ENCODE assay signal across 21 mouse cellular contexts in the genomic region with DNA sequence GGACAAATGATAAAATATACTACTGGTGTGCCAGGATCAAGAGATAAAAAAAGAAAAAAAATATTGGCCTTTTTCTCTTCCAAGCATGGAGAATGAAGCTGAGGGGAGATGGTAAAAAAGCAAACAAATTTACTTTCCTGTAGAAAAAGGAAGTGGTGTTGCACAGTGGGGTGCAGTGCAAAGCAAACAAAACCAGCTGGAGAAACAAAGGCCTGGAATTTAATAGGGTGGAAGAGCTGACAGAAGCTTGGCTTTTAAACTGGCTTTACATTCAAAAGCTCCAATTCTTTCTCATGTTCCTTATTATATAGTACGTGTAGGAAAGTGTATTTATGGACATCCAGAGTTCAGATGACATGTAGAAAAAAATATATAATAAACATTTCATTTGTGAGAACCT.
DNase-seq lines count a peak whose midpoint lies in the region; ATAC-seq and TF ChIP-seq lines count a peak whose summit lies in the region.
"Had no signal": no experiment of that assay in that cellular context is flagged by ENCODE, and none has a peak within 500 bp of the region (broad histone marks: within the 10 kb centered on the region; RNA-seq: fewer than 3 reads in every experiment).

No protein-coding gene starts in this region.

- no peaks in the 10 kb centered on the region for H3K36me3 ChIP-seq in forebrain, postnatal 0 days (ENCODE audit: insufficient read depth)
- no peaks in the 10 kb centered on the region for H3K36me3 ChIP-seq in forebrain, embryonic 15.5 days
- H3K36me3 ChIP-seq in midbrain, embryonic 14.5 days (ENCODE audit: control insufficient read depth, insufficient read depth, low read length) = no peaks in the 10 kb centered on the region
- no peaks in the 10 kb centered on the region for H3K36me3 ChIP-seq in midbrain, embryonic 16.5 days (ENCODE audit: control insufficient read depth, insufficient read depth, low read length)
- H3K36me3 ChIP-seq in liver, postnatal 0 days (replicated peaks; ENCODE audit: insufficient read depth, low read length) = no peaks in the 10 kb centered on the region
- H3K36me3 ChIP-seq: embryonic facial prominence, embryonic 13.5 days; hindbrain, embryonic 12.5 days; midbrain, embryonic 15.5 days had no signal

- no peaks in the 10 kb centered on the region for H3K9me3 ChIP-seq in forebrain, postnatal 0 days (ENCODE audit: low read length)
- H3K9me3 ChIP-seq in forebrain, embryonic 15.5 days = no peaks in the 10 kb centered on the region
- no peaks in the 10 kb centered on the region for H3K9me3 ChIP-seq in midbrain, embryonic 14.5 days (ENCODE audit: control insufficient read depth, low read length)
- H3K9me3 ChIP-seq in midbrain, embryonic 16.5 days (replicated peaks; ENCODE audit: control insufficient read depth, low read length, poor library complexity, severe bottlenecking) = no peaks in the 10 kb centered on the region
- no peaks in the 10 kb centered on the region for H3K9me3 ChIP-seq in liver, postnatal 0 days (ENCODE audit: low read length)
- H3K9me3 ChIP-seq: embryonic facial prominence, embryonic 13.5 days; hindbrain, embryonic 12.5 days; midbrain, embryonic 15.5 days had no signal

- 0% methylated on average over 1 of the region's 1 CpGs for WGBS in forebrain, postnatal 0 days
- WGBS in forebrain, embryonic 15.5 days = 2% methylated on average over 1 of the region's 1 CpGs
- WGBS in midbrain, embryonic 14.5 days = 10% methylated on average over 1 of the region's 1 CpGs
- 13% methylated on average over 1 of the region's 1 CpGs for WGBS in midbrain, embryonic 16.5 days
- WGBS in liver, postnatal 0 days (ENCODE audit: insufficient replicate concordance) = 23% methylated on average over 1 of the region's 1 CpGs

- no peak overlapping the region for H3K9ac ChIP-seq in forebrain, postnatal 0 days
- no peak overlapping the region for H3K9ac ChIP-seq in forebrain, embryonic 15.5 days (replicated peaks)
- no peak overlapping the region for H3K9ac ChIP-seq in midbrain, embryonic 14.5 days (replicated peaks; ENCODE audit: low read length)
- no peak overlapping the region for H3K9ac ChIP-seq in midbrain, embryonic 16.5 days (ENCODE audit: low read depth, low read length)
- no peak overlapping the region for H3K9ac ChIP-seq in liver, postnatal 0 days (replicated peaks)
- H3K9ac ChIP-seq: embryonic facial prominence, embryonic 13.5 days; hindbrain, embryonic 12.5 days; liver, embryonic 14.5 days; midbrain, embryonic 15.5 days had no signal

- DNase-seq in forebrain, postnatal 0 days = no peak
- DNase-seq in midbrain, embryonic 14.5 days = peak; percentile 5
- peak; percentile 38 for DNase-seq in R1 (ENCODE audit: low read depth, low spot score)
- DNase-seq in embryo, embryonic 9.5 days (ENCODE audit: extremely low spot score) = peak; percentile 41
- no peak for DNase-seq in liver, postnatal 0 days
- DNase-seq in frontal cortex, postnatal 25 days (ENCODE audit: low spot score in 2 of 2) = no peak
- DNase-seq: adrenal gland, adult 2 months; B cell, adult 2 months; cerebellum, postnatal 10 days; gastrocnemius, postnatal 36 days; kidney, adult 9 months; layer of hippocampus, postnatal 36 days; right cerebral cortex, postnatal 25 days; thymus, postnatal 36 days had no signal

- no peak overlapping the region for H3K27ac ChIP-seq in forebrain, postnatal 0 days (ENCODE audit: low read depth, low read length)
- H3K27ac ChIP-seq in forebrain, embryonic 15.5 days (replicated peaks) = no peak overlapping the region
- H3K27ac ChIP-seq in midbrain, embryonic 14.5 days (replicated peaks; ENCODE audit: low read depth, low read length) = no peak overlapping the region
- no peak overlapping the region for H3K27ac ChIP-seq in midbrain, embryonic 16.5 days (ENCODE audit: low read length)
- H3K27ac ChIP-seq in liver, postnatal 0 days (ENCODE audit: low read depth) = no peak overlapping the region
- H3K27ac ChIP-seq: embryonic facial prominence, embryonic 13.5 days; hindbrain, embryonic 12.5 days; liver, embryonic 14.5 days; midbrain, embryonic 15.5 days had no signal

- H3K4me2 ChIP-seq in forebrain, postnatal 0 days (ENCODE audit: low read depth) = no peak overlapping the region
- H3K4me2 ChIP-seq in forebrain, embryonic 15.5 days (replicated peaks) = no peak overlapping the region
- no peak overlapping the region for H3K4me2 ChIP-seq in midbrain, embryonic 14.5 days (ENCODE audit: low read length)
- H3K4me2 ChIP-seq in midbrain, embryonic 16.5 days (ENCODE audit: low read length) = no peak overlapping the region
- no peak overlapping the region for H3K4me2 ChIP-seq in liver, postnatal 0 days (ENCODE audit: low read depth, low read length)
- H3K4me2 ChIP-seq: embryonic facial prominence, embryonic 13.5 days; hindbrain, embryonic 12.5 days; midbrain, embryonic 15.5 days had no signal

- no peak for TF ChIP-seq EP300 in liver, postnatal 0 days (IDR thresholded peaks at IDR 0.05; ENCODE audit: low read depth)

- no peaks in the 10 kb centered on the region for H3K27me3 ChIP-seq in forebrain, postnatal 0 days (ENCODE audit: insufficient read depth, low read length)
- no peaks in the 10 kb centered on the region for H3K27me3 ChIP-seq in forebrain, embryonic 15.5 days
- H3K27me3 ChIP-seq in midbrain, embryonic 14.5 days (ENCODE audit: control insufficient read depth, insufficient read depth, low read length) = no peaks in the 10 kb centered on the region
- no peaks in the 10 kb centered on the region for H3K27me3 ChIP-seq in midbrain, embryonic 16.5 days (ENCODE audit: control insufficient read depth, insufficient read depth, low read depth, low read length)
- H3K27me3 ChIP-seq in liver, postnatal 0 days (ENCODE audit: insufficient read depth, low read length) = no peaks in the 10 kb centered on the region
- H3K27me3 ChIP-seq: embryonic facial prominence, embryonic 13.5 days; hindbrain, embryonic 12.5 days; midbrain, embryonic 15.5 days had no signal

- ATAC-seq in forebrain, postnatal 0 days = peak; percentile 42; the same call in 1 of the 2 replicates
- ATAC-seq in forebrain, embryonic 15.5 days (replicated peaks) = no peak
- no peak for ATAC-seq in midbrain, embryonic 14.5 days (ENCODE audit: low FRiP score, low TSS enrichment)
- ATAC-seq in midbrain, embryonic 16.5 days = no peak
- ATAC-seq in liver, postnatal 0 days = no peak
- ATAC-seq: lung, postnatal 0 days; midbrain, embryonic 15.5 days had no signal

- no peak for TF ChIP-seq CTCF in forebrain, postnatal 0 days (IDR thresholded peaks at IDR 0.05; ENCODE audit: low read depth)
- TF ChIP-seq CTCF in liver, postnatal 0 days (IDR thresholded peaks at IDR 0.05; ENCODE audit: low read depth) = no peak

- no peak overlapping the region for H3K4me3 ChIP-seq in forebrain, postnatal 0 days (ENCODE audit: low read depth, low read length)
- H3K4me3 ChIP-seq in forebrain, embryonic 15.5 days = no peak overlapping the region
- no peak overlapping the region for H3K4me3 ChIP-seq in midbrain, embryonic 14.5 days (replicated peaks; ENCODE audit: low read depth, low read length)
- no peak overlapping the region for H3K4me3 ChIP-seq in midbrain, embryonic 16.5 days (ENCODE audit: low read depth, low read length)
- H3K4me3 ChIP-seq in liver, postnatal 0 days (ENCODE audit: low read depth, low read length) = no peak overlapping the region
- H3K4me3 ChIP-seq: embryonic facial prominence, embryonic 13.5 days; hindbrain, embryonic 12.5 days; midbrain, embryonic 15.5 days had no signal

- no peaks in the 10 kb centered on the region for H3K4me1 ChIP-seq in forebrain, postnatal 0 days (ENCODE audit: insufficient read depth)
- no peaks in the 10 kb centered on the region for H3K4me1 ChIP-seq in forebrain, embryonic 15.5 days
- no peaks in the 10 kb centered on the region for H3K4me1 ChIP-seq in midbrain, embryonic 14.5 days (ENCODE audit: control insufficient read depth, insufficient read depth, low read length)
- no peaks in the 10 kb centered on the region for H3K4me1 ChIP-seq in midbrain, embryonic 16.5 days (ENCODE audit: control insufficient read depth, insufficient read depth, low read length)
- H3K4me1 ChIP-seq in liver, postnatal 0 days (ENCODE audit: insufficient read depth) = no peaks in the 10 kb centered on the region
- H3K4me1 ChIP-seq: embryonic facial prominence, embryonic 13.5 days; hindbrain, embryonic 12.5 days; midbrain, embryonic 15.5 days had no signal

Comparison
In these comparisons a context has a peak if more than half of its experiments do, and no peak if none do; other contexts are left out.
1. DNase-seq: peak in midbrain, embryonic 14.5 days (single experiment), R1 (single experiment) and embryo, embryonic 9.5 days (single experiment); none in forebrain, postnatal 0 days (single experiment), liver, postnatal 0 days (single experiment) and frontal cortex, postnatal 25 days (0 of 2).